Mouse (Mus musculus) lung, postnatal 36 days (tissue): ENCODE measurements at regions not wholly inside any gene's neighbourhood (a gene's known extent, or its start where the extent isn't known, plus 50 kb on each side); places are given as distances from the start of the nearest gene placed in this dataset.

Experiments used
- DNase-seq: peaks from one replicate; pipeline ENCODE4 v3.0.0; 2022; ENCODE audit warnings: mixed read lengths

DNA sequence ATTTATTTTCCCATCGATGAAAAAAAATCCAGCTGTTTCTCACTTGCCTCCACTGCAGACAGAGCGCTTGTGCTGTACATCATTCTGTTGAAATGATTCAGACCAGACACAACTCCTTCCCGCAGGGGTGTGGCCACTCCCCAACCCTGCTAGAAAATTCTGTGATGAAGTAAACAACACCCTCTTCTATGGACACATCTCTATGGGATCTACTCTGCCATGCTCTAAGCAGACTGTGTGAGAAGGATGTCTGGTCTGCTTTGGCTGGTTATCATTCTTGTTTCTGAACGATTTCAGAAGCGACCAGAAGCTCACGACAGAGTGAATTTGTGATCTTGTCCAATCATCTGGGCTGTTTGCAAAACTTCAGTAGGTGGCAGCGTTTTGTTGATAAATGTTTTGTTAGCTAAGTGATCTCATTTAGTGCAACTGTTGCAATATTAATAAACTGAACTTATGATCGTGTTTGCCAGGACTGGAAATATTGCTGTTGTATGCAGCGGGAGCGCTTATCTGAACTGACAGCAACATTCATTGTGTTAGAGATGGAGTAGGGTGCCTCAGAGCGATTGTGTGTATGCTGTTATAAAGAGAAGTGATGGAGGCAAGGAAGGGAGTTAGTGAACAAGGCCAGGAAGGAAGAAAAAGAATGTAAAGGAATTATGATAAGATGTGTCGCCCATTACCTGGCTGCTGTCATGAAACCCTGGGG lies 605.2 kb upstream of the Nox3 start:
- peak; percentile 20 for DNase-seq

GRCm38 (mm10) chr17:4311785-4312379 lies 615.8 kb upstream of the Nox3 start:
- DNase-seq, result no peak

- peak; percentile 39 for DNase-seq
Measured at GRCm38 (mm10) chr17:4319141-4319540, 623.1 kb upstream of the Nox3 start.

DNA sequence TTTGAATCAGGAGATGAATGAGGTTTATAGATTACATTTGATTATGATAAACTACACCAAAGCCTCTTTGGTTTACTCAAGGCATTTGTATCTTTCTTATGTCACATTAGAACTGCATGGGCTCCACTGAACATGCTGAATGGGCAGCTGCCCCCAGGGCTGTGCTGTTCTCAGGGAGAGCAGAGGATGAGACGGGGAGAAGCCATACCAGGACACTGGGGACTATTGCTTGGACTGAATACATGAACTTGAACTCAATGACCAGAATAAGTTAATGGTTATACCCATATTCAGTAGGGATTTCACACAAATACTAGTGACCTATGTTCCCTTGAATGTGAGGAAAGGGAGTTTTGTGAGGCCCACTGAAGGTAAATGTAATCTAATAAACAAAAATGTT lies 632.7 kb upstream of the Nox3 start:
- no peak for DNase-seq

DNA sequence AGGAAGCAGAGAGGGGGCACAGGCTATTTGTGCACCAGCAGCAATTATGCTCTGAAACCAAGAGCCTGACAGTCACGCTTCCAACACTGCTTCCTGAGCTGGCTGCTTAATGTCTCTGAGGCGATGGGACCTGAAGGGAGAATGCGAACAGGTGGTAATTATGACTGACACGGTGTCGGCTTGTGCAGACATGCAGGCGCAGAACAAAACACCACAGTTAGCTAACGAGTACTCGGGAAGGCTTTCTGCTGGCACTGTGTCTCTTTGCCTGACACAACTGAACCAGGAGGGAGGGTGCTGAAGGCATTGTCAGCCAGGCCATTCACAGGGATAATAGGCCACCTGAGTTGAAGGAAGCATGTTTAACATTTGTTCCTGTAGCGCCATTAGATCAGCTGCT lies 635.6 kb upstream of the Nox3 start:
- DNase-seq, result no peak

DNA sequence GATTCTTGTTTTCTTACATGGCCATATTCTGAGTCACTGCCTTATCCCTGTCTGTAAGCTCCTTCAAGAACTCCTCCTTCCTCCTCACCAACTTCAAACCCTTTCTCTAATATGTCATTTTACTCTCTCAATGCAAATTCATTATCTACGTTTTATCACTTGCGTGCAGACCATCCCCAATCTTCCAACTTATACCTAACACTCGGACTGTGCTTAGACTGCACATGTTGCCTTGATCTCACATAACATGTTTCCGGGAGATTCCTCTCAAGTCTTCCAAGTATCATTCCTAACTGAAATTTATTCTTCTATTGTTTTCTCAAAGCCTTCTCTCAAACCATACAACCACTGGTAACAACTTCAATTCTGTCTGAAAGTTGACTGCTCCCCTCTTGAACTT lies 637.0 kb upstream of the Nox3 start:
- DNase-seq, result no peak

GRCm38 (mm10) chr17:4353018-4353417 lies 641.1 kb upstream of the Arid1b start:
- no peak for DNase-seq

GRCm38 (mm10) chr17:4355506-4356218 lies 638.5 kb upstream of the Arid1b start:
- DNase-seq, result peak; percentile 47

GRCm38 (mm10) chr17:4360413-4361320 lies 633.5 kb upstream of the Arid1b start:
- DNase-seq, result no peak

DNA sequence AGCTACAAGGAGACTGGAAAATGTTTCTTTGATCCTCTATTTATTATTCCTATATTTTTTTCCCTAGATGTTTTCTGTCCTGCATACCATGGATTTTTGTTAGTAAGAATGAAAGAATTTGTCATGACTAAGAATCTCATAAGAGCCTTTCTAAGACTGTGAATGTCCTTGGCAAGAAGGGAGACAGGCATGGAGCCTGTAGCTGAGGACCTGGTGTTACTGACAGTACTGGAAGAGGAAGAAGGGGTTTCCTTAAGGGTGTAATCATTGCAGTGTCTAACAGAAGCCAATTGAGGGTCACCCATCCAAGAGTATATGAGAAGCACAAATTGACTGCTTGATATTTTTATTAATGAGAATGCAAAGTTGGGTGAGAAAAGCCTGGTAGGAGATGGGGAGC lies 628.3 kb upstream of the Arid1b start:
- no peak for DNase-seq

GRCm38 (mm10) chr17:4380449-4380848 lies 613.7 kb upstream of the Arid1b start:
- DNase-seq, result no peak

DNA sequence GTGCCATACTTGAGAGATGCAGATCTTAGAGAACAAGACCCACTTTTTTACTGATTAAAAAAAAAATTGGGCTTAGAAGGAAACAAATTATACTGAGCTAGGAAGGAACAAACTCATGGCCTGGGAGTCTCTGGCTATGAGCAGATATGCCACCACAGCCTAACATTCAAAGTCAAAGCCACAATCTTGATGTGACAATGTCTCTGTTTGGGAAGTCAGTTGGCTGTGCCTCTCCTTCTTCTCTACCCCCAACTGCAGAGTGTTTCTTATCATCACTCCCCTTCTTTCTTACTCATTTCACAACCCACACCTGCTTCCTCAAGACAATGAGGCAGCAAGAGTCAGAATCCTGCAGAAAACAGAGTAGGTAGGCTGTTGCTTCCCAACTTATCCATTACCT lies 613.3 kb upstream of the Arid1b start:
- DNase-seq, result no peak

DNA sequence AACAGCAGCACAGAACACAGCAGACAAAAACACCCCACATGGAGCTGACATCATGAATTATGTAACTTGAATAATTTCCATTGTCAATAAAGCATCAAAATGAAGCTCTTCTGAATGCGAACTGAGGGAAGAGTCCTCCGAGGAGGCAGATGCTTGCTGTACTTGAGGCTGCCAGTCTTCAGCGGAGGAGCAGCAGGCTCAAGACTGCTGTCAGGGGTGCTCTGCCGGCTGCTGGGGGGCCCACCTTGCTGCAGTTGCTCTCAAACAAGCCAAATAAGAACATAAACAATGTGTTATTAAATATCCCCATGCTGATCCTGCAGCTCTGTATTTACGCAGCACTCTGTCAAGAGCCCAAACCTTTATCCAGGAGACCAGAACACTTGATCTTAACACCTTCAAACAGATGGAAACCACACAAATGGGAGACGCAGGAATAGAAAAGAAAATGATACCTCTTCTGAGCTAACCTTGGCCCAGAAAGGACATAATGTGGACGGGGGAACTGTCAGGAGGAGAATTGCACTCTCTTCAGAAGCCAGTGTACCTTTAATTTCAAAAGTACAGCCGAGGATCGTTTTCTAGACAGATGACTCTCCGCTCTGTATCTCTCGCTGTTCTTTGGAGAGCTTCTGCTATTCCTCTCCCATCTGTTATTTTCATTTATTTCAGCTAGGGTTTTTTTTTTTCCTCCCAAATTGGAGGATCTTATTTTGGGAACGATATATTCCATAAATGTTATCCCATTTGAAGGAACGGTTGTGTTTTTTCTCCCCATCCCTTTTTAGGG lies 612.0 kb upstream of the Arid1b start:
- no peak for DNase-seq

- DNase-seq, result no peak
Measured at GRCm38 (mm10) chr17:4382716-4383115, 611.4 kb upstream of the Arid1b start.

- DNase-seq, result no peak
Measured at GRCm38 (mm10) chr17:4387616-4388015, 606.5 kb upstream of the Arid1b start.

GRCm38 (mm10) chr17:4390012-4390411 lies 604.1 kb upstream of the Arid1b start:
- DNase-seq, result no peak

- DNase-seq, result no peak
Measured at GRCm38 (mm10) chr17:4390577-4390976, 603.6 kb upstream of the Arid1b start.

DNA sequence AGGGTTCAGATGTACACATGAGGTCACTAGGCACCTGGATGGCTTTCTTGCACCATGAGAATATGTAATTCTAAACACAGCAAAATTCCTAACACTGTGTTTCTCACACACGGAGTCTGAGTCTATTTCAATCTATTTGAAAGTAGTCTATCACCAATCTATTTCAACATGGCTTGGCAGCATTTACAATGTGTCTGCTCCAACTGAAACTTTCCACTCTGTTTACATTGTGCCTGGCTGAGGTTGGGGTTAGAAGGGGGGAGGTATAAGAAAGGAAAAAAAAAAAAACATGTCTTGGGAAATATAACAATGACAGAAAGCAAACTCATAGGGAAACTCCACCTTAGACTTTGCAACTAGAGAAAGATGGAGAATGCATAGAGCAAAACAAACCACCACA lies 602.9 kb upstream of the Arid1b start:
- peak; percentile 5 for DNase-seq

DNA sequence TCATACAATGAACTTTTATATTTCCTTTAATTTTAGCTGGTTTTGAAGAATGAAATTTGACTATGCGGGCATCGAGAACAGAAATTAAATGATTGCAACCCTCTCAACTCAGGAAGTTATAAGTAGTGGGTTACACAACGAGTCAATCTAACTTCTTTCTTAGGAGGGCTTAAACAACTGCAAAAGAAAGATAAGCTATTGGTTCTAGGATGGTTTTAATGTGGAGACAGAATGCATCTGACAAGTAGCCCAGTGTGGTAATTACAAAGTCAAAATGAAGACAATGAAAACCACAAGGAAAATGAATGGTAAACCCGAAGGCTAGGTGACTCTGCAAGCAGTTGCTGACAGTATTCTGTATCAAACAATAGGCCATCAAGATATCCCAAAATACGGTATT lies 598.0 kb upstream of the Arid1b start:
- no peak for DNase-seq

- DNase-seq, result peak; percentile 10
Measured at GRCm38 (mm10) chr17:4417686-4418085, 576.4 kb upstream of the Arid1b start.

- DNase-seq, result no peak
Measured at GRCm38 (mm10) chr17:4424451-4425168, 569.5 kb upstream of the Arid1b start.

DNA sequence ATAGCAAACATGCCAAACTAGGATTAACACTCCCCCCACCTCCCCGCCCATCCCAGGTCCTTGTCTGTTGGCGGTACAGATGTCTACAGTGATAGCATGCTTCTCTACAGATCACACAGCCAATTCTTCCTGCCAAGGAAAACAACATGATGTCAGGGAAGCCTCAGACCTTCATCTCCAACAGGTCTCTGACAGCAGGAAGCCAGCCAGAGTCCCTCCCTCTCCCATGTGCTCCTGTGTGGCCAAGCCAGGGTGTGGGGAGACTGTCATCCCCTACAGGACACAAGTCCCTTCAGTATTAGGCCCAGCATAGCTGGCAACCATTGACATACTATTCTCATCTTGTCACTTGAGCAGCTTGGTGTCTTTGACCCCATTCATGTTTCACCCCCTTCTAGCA lies 568.8 kb upstream of the Arid1b start:
- peak; percentile 20 for DNase-seq
